Mouse (Mus musculus) retina, postnatal 1 day (tissue): ENCODE results near the gene Atp8a2.
"Not testable (repeated sequence)": the region's sequence is repeated elsewhere in the genome, so short reads cannot be mapped to it uniquely, and the experiment has no call there.

Experiments used
- DNase-seq: peaks from one replicate; pipeline ENCODE4 v3.0.0-alpha.2; 2012

Atp8a2 gene

GRCm38 (mm10) chr14:60001801-60002200 is 195.2 kb downstream of the Atp8a2 start:
- peak; percentile 73 for DNase-seq

GRCm38 (mm10) chr14:59988860-59989259 is 208.1 kb downstream of the Atp8a2 start:
- DNase-seq = peak; percentile 62

- DNase-seq = no peak
These were observed 209.0 kb downstream of the Atp8a2 start for GRCm38 (mm10) chr14:59987975-59988374.

- peak; percentile 46 for DNase-seq
These were observed 219.0 kb downstream of the Atp8a2 start for GRCm38 (mm10) chr14:59978007-59978406.

- peak; percentile 16 for DNase-seq
These were observed 225.7 kb downstream of the Atp8a2 start for GRCm38 (mm10) chr14:59971221-59971730.

GRCm38 (mm10) chr14:59969485-59970134 is 227.4 kb downstream of the Atp8a2 start:
- DNase-seq = peak; percentile 95

- no peak for DNase-seq
These were observed 229.0 kb downstream of the Atp8a2 start for GRCm38 (mm10) chr14:59967847-59968550.

GRCm38 (mm10) chr14:59966981-59967380 is 230.0 kb downstream of the Atp8a2 start:
- no peak for DNase-seq

GRCm38 (mm10) chr14:59964569-59964968 is 232.4 kb downstream of the Atp8a2 start:
- no peak for DNase-seq

GRCm38 (mm10) chr14:59960961-59961360 is 236.0 kb downstream of the Atp8a2 start:
- DNase-seq = peak; percentile 58

GRCm38 (mm10) chr14:59960214-59960890 is 236.6 kb downstream of the Atp8a2 start:
- peak; percentile 70 for DNase-seq

- no peak for DNase-seq
These were observed 237.3 kb downstream of the Atp8a2 start for GRCm38 (mm10) chr14:59959723-59960122.

GRCm38 (mm10) chr14:59949983-59950382 is 247.0 kb downstream of the Atp8a2 start:
- DNase-seq = no peak

- peak; percentile 91 for DNase-seq
These were observed 253.9 kb downstream of the Atp8a2 start for GRCm38 (mm10) chr14:59942864-59943611.

- no peak for DNase-seq
These were observed 254.8 kb downstream of the Atp8a2 start for GRCm38 (mm10) chr14:59942199-59942598.

GRCm38 (mm10) chr14:59932355-59932754 is 264.6 kb downstream of the Atp8a2 start:
- no peak for DNase-seq

- no peak for DNase-seq
These were observed 265.4 kb downstream of the Atp8a2 start for GRCm38 (mm10) chr14:59931412-59932058.

- DNase-seq = not testable (repeated sequence)
These were observed 267.8 kb downstream of the Atp8a2 start for GRCm38 (mm10) chr14:59929190-59929589.

GRCm38 (mm10) chr14:59928781-59929180 is 268.2 kb downstream of the Atp8a2 start:
- no peak for DNase-seq

- DNase-seq = no peak
These were observed 269.2 kb downstream of the Atp8a2 start for GRCm38 (mm10) chr14:59927804-59928203.

GRCm38 (mm10) chr14:59919865-59920264 is 277.1 kb downstream of the Atp8a2 start:
- DNase-seq = no peak

- peak; percentile 19 for DNase-seq
These were observed 293.4 kb downstream of the Atp8a2 start for GRCm38 (mm10) chr14:59903484-59904130.
